Mouse (Mus musculus): Measurements from ENCODE around the gene Zfp341. TPM values are rescaled to one million over a fixed set of nuclear protein-coding genes. Genes with fewer than 3 reads are reported as not detected.

Zfp341 gene
- total and polyA plus RNA-seq, 2 experiments from 2014 or later, result 1.4 to 10.2 TPM

DNA sequence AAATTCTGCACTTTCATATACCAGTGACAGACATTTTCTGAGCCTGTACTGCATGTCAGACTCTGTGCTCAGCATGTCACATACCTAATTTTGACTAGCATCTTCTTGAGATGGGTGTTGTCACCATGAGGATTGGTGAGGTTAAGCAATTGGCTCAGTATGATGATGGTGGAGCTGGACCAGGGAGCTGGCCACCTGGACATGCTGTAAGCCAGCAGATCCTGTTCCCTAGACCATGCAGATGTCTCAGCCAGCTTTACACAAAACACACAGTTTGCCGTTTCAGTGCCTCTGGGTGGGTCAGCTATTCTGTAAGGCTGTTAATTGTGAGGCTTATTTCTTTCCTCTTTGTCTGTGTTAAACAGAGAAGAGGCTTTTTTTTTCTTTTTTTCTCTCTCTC is 69.6 kb downstream of the Zfp341 start:
- no peak overlapping the region for H3K4me2 ChIP-seq (ENCODE audit: low read depth)
- no peaks in the 10 kb centered on the region for H3K9me3 ChIP-seq (ENCODE audit: low read length)
- TF ChIP-seq CTCF (IDR thresholded peaks at IDR 0.05; ENCODE audit: low read depth), result no peak
- H3K4me3 ChIP-seq (ENCODE audit: low read depth, low read length), result no peak overlapping the region
- no peak for DNase-seq
- no peak overlapping the region for H3K9ac ChIP-seq
- no peaks in the 10 kb centered on the region; the same call in 1 of the 2 replicates for H3K36me3 ChIP-seq (ENCODE audit: insufficient read depth)
- H3K4me1 ChIP-seq (ENCODE audit: insufficient read depth), result peaks cover 6% of the 10 kb centered on the region; the same call in 1 of the 2 replicates
- 5% methylated on average over 1 of the region's 1 CpGs for WGBS
- ATAC-seq, result peak; percentile 21; the same call in 1 of the 2 replicates
- H3K27ac ChIP-seq (ENCODE audit: low read depth, low read length), result peak overlapping the region; percentile 36; the same call in 1 of the 2 replicates
- H3K27me3 ChIP-seq (ENCODE audit: insufficient read depth, low read length), result no peaks in the 10 kb centered on the region

DNA sequence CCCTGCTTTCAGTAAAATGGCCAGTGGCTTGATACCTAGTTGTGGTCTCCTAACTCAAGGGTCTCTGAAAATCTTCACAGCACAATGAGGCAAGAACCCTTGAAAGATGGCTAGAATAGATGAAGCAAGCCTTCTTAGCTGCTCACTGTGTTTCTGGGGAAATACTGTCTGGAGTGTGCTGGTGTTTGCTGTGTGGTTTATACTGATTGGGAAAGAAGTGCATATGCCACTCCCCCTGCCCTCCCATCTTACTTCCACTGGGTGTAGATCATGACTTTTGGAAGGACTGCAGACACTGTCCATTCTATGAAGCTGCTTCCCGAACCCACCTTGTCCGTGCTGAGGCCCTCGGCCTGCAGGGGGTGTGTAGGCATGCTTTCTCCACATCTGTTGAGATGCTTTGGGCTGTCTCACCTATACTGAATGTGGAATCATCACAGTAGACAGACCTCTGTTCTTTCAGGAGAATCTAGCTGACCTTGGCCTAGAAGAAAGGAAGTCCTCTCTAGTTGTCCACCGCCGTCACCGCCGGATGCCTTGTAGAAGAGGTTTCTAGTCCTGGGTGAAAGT is 71.9 kb downstream of the Zfp341 start:
- peaks cover 3% of the 10 kb centered on the region for H3K36me3 ChIP-seq (ENCODE audit: insufficient read depth)
- no peaks in the 10 kb centered on the region for H3K9me3 ChIP-seq (ENCODE audit: low read length)
- no peaks in the 10 kb centered on the region for H3K27me3 ChIP-seq (ENCODE audit: insufficient read depth, low read length)
- DNase-seq (no peak), ATAC-seq (no peak)
- no peak overlapping the region for H3K4me2 ChIP-seq (ENCODE audit: low read depth)
- H3K4me3 ChIP-seq (ENCODE audit: low read depth, low read length), result no peak overlapping the region
- WGBS, result 85% methylated on average over 7 of the region's 7 CpGs
- H3K4me1 ChIP-seq (ENCODE audit: insufficient read depth), result 0 out of 2 replicates have a peak, but pooled peaks cover 6% of the 10 kb centered on the region
- H3K9ac ChIP-seq, result no peak overlapping the region
- TF ChIP-seq CTCF (IDR thresholded peaks at IDR 0.05; ENCODE audit: low read depth), result 0 out of 2 replicates have a peak, but pooled peaks have one; percentile 13
- H3K27ac ChIP-seq (ENCODE audit: low read depth, low read length), result no peak overlapping the region

DNA sequence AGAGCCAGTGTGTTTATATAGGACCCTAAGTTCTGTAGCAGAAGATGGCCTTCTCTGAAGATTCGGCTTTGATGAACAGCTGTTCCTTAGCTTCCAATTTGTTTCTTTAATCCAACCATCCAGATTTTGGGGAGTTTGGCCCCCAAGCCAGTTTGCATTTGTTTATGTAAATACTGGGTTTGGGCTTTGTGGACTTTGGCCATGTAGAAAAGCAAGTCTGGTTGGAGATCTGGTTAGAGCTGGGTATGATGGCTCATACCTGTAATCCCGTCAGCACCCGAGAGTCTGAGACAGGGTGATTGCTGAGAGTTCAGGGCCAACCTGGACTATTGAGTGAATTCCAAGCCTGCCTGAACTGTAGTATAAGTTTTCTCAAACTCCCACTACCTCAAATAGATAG is 72.7 kb downstream of the Zfp341 start:
- 80% methylated on average over 3 of the region's 3 CpGs for WGBS
- ATAC-seq, result no peak

DNA sequence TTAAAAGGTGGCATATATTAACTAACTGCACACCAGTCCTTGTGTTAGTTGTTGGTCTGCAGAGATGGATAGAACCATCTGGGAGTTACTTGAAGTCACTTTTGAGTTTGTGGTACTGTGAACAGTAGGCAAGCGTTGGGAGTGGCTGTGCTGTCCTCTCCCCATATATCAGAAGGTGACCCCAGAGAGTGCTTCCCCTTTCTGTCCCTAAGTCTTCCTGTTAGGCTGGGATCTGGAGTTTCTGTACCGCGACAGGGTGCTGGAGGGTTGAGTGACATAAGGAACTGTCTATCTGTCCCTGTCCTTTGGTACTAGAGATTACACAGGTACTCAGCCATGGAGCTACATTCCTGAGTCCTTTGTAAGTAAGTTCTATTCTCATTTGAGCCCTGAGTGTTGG is 73.7 kb downstream of the Zfp341 start:
- 92% methylated on average over 3 of the region's 3 CpGs for WGBS
- 0 out of 2 replicates have a peak, but pooled peaks cover 6% of the 10 kb centered on the region for H3K4me1 ChIP-seq (ENCODE audit: insufficient read depth)
- no peak overlapping the region for H3K27ac ChIP-seq (ENCODE audit: low read depth, low read length)
- no peak for TF ChIP-seq CTCF (IDR thresholded peaks at IDR 0.05; ENCODE audit: low read depth)
- DNase-seq (no peak), ATAC-seq (no peak)
- no peaks in the 10 kb centered on the region for H3K27me3 ChIP-seq (ENCODE audit: insufficient read depth, low read length)
- no peak overlapping the region for H3K4me3 ChIP-seq (ENCODE audit: low read depth, low read length)
- H3K36me3 ChIP-seq (ENCODE audit: insufficient read depth), result peaks cover 16% of the 10 kb centered on the region
- no peak overlapping the region for H3K4me2 ChIP-seq (ENCODE audit: low read depth)
- no peaks in the 10 kb centered on the region for H3K9me3 ChIP-seq (ENCODE audit: low read length)
- no peak overlapping the region for H3K9ac ChIP-seq

More for the DNA sequence above, 72.7 kb downstream of the Zfp341 start:
- H3K27me3 ChIP-seq (ENCODE audit: insufficient read depth, low read length), result no peaks in the 10 kb centered on the region
- H3K4me3 ChIP-seq (ENCODE audit: low read depth, low read length), result no peak overlapping the region
- no peak for DNase-seq
- TF ChIP-seq CTCF (IDR thresholded peaks at IDR 0.05; ENCODE audit: low read depth), result no peak
- no peak overlapping the region for H3K9ac ChIP-seq
- no peak overlapping the region for H3K4me2 ChIP-seq (ENCODE audit: low read depth)
- H3K27ac ChIP-seq (ENCODE audit: low read depth, low read length), result no peak overlapping the region
- 0 out of 2 replicates have a peak, but pooled peaks cover 6% of the 10 kb centered on the region for H3K4me1 ChIP-seq (ENCODE audit: insufficient read depth)
- H3K9me3 ChIP-seq (ENCODE audit: low read length), result no peaks in the 10 kb centered on the region
- peaks cover 8% of the 10 kb centered on the region for H3K36me3 ChIP-seq (ENCODE audit: insufficient read depth)

DNA sequence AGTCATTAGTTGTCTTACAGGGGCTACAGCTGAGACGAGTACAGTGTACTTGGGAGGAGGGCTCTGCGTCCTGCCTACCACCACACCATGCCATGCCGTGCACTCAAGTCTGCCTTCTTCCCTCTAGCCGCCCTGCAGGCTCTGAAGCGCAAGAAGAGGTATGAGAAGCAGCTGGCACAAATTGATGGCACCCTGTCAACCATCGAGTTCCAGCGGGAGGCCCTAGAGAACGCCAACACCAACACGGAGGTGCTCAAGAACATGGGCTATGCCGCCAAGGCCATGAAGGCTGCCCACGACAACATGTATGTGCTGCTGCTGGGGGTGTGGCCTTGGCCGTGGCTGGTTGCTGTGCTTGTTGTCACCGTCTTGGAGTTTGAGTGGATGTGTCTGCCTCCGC is 76.3 kb downstream of the Zfp341 start:
- no peak overlapping the region for H3K4me3 ChIP-seq (ENCODE audit: low read depth, low read length)
- WGBS, result 88% methylated on average over 14 of the region's 14 CpGs
- TF ChIP-seq CTCF (IDR thresholded peaks at IDR 0.05; ENCODE audit: low read depth), result no peak
- DNase-seq (no peak), ATAC-seq (no peak)
- H3K27ac ChIP-seq (ENCODE audit: low read depth, low read length), result no peak overlapping the region
- H3K27me3 ChIP-seq (ENCODE audit: insufficient read depth, low read length), result no peaks in the 10 kb centered on the region
- H3K4me2 ChIP-seq (ENCODE audit: low read depth), result no peak overlapping the region
- no peaks in the 10 kb centered on the region for H3K4me1 ChIP-seq (ENCODE audit: insufficient read depth)
- peaks cover 35% of the 10 kb centered on the region for H3K36me3 ChIP-seq (ENCODE audit: insufficient read depth)
- H3K9me3 ChIP-seq (ENCODE audit: low read length), result no peaks in the 10 kb centered on the region
- H3K9ac ChIP-seq, result no peak overlapping the region

DNA sequence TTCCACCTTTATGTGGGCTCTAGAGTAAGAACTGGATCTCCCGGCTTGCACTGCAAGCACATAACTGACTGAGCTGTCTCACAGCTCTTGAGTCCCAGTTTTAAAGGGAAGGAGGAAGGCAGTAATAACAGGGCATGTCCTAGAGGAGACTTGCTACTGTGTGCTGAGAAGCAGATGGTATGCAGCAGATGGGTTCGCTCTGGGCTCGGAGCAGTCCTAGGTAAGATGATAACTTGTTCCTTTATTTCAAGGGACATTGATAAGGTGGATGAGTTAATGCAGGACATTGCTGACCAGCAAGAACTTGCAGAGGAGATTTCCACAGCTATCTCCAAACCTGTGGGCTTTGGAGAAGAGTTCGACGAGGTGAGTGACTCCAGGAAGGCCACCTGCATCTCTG is 77.9 kb downstream of the Zfp341 start:
- no peaks in the 10 kb centered on the region for H3K9me3 ChIP-seq (ENCODE audit: low read length)
- H3K27me3 ChIP-seq (ENCODE audit: insufficient read depth, low read length), result no peaks in the 10 kb centered on the region
- H3K27ac ChIP-seq (ENCODE audit: low read depth, low read length), result no peak overlapping the region
- DNase-seq (no peak), ATAC-seq (no peak)
- no peak overlapping the region for H3K4me3 ChIP-seq (ENCODE audit: low read depth, low read length)
- H3K36me3 ChIP-seq (ENCODE audit: insufficient read depth), result peaks cover 42% of the 10 kb centered on the region
- no peak for TF ChIP-seq CTCF (IDR thresholded peaks at IDR 0.05; ENCODE audit: low read depth)
- H3K9ac ChIP-seq, result no peak overlapping the region
- no peaks in the 10 kb centered on the region for H3K4me1 ChIP-seq (ENCODE audit: insufficient read depth)
- H3K4me2 ChIP-seq (ENCODE audit: low read depth), result no peak overlapping the region
- WGBS, result 89% methylated on average over 5 of the region's 5 CpGs

DNA sequence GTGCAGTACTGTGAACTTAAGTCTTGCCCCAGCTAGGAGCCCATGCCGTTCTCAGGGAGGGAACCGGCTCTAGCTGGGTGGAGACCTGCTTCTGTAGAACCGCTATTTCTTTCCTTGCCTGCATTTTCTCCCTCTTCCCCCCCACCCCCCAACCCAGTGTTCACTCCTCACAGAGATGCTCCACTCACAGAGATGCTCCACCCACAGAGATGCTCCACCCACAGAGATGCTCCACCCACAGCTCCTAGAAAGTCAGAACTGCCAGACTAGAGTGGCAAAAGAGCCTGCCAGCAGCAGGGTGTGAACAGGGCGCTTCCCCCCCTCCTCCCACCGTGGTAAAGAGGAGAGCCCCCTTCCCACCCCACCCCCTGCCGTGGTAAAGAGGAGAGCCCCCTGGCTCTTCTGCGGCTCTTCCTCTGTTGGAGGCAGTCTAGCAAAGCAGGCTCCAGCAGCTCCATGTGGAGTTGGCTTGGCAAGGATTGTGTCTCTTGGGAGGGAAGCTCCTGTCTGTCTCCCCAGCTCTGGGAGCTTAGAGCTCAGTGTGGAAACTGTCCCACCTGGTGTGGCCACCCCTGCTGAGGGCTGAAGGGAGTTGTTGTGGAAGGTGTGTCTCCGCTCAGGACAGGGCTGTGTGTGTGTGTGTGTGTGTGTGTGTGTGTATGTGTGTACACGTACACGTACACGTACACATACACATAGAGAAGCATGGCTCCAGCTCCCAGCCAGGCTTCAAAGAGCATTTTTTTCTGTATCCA is 80.3 kb downstream of the Zfp341 start:
- no peak for TF ChIP-seq CTCF (IDR thresholded peaks at IDR 0.05; ENCODE audit: low read depth)
- H3K9ac ChIP-seq, result no peak overlapping the region
- peak; percentile 43 for DNase-seq
- 71% methylated on average over 11 of the region's 11 CpGs for WGBS
- H3K4me1 ChIP-seq (ENCODE audit: insufficient read depth), result no peaks in the 10 kb centered on the region
- no peak overlapping the region for H3K4me3 ChIP-seq (ENCODE audit: low read depth, low read length)
- H3K36me3 ChIP-seq (ENCODE audit: insufficient read depth), result peaks cover 46% of the 10 kb centered on the region
- H3K4me2 ChIP-seq (ENCODE audit: low read depth), result no peak overlapping the region
- no peak overlapping the region for H3K27ac ChIP-seq (ENCODE audit: low read depth, low read length)
- peak; percentile 27; the same call in 1 of the 2 replicates for ATAC-seq
- no peaks in the 10 kb centered on the region for H3K9me3 ChIP-seq (ENCODE audit: low read length)
- H3K27me3 ChIP-seq (ENCODE audit: insufficient read depth, low read length), result no peaks in the 10 kb centered on the region
